Mouse (Mus musculus) forelimb bud, embryonic 11.5 days (tissue): Measurements from ENCODE around the gene Fgf8.
A peak's percentile ranks its signal among the peaks of the same experiment; 100 is the strongest.

Source experiments
- DNase-seq: peaks from one replicate; pipeline ENCODE4 v3.0.0-alpha.2; 2012; ENCODE audit warnings: low read depth, low spot score

Fgf8 gene

DNA sequence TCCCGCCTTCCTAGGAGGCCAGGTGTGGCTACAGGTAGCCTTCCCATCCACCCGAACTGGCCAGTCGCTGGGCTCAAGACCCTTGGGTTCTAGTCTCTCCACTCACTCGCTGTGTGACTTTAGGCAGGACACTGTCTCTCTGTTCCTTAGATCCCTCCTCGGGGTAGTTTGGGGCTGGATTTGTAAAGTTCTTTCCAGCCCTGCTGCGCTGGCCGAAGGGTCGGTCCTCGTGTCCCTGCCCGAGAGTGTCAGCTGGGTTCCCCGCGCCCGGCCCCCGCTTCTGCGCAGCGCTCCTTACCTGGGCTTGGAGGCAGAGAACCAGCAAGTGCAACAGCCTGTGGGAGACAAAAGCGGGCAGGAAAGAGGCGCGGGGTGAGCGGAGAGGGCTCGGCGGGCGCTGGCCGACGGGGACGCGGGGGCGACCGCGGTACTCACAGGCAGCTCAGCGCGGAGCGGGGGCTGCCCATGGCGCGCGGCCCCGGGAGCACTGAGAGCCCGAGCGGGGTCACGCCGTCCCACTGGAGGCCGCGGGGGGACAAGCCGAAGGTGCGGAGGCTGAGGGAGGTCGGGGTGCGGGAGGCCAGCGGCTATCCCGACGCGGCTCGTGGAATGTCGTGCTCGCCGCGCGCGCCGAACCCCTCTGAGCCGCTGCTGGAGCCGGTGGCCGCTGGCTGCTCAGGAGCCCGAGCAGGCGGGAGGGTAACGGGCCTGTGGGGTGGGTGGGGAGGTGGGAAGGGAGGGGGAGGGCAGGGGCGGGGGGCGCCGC, at the start of gene Fgf8:
Gene Fgf8 (minus strand): TSS at position 698 of the 766 bp plus-strand sequence.
- DNase-seq: no peak

DNA sequence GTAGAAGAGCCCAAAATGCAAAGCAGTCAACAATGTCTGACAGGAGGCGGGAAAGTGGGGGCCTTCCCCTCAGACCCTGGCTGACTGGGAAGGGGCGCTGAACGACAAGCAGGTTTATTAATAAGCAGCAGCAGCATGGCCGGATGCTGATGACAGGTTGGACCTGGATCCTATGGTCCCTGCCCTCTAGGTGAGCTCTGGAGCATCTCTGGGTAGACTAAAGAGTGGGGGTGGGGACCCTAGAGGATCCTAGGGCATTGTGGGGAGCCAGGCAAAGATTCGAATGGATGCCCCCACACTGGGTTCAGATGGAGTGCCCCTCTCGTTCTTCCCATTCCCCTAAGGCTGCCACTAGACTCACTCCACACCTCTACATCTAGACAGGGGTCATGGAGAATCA, 49.7 kb upstream of the Fgf8 start:
- no peak for DNase-seq

DNA sequence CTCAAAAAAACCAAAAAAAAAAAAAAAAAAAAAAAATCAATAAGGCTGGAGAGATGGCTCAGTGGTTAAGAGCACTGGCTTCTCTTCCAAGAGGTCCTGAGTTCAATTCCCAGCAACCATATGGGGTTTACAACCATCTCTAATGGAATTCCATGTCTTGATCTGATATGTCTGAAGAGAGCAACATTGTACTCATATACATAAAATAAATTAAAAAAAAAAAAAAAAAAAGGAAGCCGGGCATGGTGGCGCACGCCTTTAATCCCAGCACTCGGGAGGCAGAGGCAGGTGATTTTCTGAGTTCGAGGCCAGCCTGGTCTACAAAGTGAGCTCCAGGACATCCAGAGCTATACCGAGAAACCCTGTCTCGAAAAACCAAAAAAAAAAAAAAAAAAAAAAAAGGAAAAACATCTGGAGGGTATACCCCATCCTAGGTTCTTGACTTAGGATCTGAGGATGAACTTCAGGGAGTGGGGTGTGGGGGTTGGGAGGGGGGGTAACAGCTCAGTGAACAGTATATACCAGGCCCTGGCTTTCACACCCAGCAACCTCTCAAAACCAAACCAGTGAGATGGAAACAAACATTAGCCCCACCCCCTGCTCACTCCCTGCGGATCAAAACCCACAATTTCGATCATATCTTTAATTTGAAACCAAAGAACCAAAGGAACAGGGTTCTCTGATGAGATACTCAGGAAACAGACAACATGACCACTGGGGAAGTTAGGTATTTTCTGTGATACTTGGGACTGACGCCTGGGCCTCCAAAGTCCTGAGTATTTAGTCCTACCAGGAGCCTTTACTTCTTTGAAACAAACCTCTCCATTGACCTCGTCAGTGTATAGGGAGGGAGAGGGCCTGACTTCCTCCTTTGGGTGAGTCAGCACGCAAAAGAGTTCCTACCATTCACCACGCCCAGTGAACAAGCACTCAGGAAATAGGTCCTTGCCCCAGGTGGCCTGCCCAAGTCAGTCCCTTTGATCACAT, 47.5 kb upstream of the Fgf8 start:
- DNase-seq: no peak

DNA sequence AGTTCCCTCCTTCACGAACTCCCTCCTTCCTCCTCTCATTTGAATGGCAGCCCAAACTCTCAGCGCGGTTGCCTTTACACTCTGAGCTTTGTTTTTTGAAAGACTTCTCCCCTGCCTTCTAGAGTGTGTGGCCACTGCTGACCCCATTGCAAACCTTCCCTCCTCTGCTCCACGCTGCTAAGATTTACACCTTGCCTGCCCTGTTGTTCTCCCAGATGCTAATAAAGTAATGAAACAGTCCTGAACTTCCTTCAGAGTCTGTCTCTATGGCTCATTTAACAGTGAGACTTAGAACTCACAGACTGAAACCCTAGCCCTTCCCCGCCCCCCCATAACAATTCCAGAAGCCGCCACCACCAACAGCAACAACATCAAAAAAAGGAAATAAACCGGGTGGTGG, 46.6 kb upstream of the Fgf8 start:
- DNase-seq: no peak

DNA sequence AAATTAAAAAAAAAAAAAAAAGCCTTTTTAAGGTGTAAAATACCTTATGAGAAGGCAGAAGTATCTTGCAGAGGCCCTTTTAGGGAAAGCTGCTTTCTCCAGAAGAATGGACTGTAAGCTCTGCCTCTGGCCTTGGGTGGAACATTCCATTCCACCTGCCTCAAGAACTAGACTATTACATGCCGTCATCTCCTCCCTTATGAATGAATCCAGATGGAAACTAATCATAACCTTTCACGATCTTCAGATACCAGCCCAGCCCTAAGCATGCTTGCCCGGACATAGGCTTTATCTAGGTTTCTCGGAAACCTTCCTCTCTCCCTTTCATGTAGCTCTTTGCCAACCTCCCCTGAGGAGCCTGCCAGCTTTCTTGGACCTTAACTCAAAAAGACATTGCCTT, 45.6 kb upstream of the Fgf8 start:
- DNase-seq: no peak

DNA sequence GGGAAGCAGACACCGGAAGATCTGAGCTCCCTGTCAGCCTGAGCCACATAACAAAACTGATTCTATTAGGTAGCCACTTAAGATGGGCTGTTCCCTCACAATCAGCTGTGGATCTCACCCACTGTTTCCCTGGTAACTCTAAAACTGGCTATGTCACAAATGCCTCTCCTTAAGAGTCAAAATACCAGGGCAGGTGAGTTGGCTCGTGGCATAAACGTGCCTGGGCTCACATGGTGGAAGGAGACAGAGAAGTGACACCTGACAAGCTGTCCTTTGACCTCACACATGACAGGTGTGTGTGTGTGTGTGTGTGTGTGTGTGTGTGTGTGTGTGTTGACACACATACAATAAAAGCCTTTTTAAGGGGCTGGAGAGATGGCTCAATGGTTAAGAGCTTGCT, 44.7 kb upstream of the Fgf8 start:
- DNase-seq: no peak

DNA sequence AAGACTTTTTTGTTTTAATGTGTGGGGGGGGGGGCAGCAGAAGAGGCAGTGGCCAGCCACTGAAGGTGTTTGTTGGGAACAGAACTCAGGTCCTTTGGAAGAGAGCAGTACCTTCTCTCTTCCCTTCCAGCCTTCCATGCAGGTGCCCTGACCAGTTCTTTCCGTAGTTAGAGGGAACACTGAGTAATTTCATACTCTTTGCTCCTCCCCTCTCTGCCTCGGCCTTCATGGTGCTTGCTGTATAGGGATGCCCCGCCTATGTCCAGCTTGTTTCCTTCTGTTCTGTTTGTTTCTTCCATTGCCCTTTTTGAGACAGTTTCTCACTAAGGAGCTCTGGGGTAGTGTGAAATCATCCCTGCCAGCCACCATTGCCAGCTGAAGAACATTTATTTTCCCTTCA, 42.8 kb upstream of the Fgf8 start:
- no peak for DNase-seq

DNA sequence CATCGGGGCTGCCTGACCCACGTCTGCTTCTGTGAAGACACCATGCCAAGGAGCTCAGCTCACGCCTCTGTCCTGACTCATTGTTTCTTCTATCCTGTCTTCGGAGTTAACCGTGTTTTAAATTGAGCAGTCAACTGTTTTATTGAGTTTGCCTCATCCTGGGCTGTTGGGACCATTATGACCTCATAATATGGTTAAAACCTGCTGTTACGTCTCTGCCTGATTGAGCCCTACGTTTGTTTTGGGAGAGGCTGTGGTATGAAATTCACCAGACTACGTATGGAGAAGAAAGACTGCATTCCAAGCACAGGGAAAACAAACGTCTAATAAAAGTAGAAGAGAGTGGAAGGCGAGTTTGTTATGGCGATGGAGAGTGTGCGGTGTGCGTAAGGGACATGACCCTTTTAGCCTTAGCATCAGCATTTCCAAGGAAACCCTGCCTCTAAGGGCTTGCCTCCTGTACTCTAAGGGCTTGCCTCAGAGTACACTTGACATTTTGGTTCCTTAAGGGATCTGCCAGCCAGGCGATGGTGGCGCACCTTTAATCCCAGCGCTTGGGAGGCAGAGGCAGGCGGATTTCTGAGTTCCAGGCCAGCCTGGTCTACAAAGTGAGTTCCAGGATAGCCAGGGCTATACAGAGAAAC, 41.3 kb upstream of the Fgf8 start:
- no peak for DNase-seq

DNA sequence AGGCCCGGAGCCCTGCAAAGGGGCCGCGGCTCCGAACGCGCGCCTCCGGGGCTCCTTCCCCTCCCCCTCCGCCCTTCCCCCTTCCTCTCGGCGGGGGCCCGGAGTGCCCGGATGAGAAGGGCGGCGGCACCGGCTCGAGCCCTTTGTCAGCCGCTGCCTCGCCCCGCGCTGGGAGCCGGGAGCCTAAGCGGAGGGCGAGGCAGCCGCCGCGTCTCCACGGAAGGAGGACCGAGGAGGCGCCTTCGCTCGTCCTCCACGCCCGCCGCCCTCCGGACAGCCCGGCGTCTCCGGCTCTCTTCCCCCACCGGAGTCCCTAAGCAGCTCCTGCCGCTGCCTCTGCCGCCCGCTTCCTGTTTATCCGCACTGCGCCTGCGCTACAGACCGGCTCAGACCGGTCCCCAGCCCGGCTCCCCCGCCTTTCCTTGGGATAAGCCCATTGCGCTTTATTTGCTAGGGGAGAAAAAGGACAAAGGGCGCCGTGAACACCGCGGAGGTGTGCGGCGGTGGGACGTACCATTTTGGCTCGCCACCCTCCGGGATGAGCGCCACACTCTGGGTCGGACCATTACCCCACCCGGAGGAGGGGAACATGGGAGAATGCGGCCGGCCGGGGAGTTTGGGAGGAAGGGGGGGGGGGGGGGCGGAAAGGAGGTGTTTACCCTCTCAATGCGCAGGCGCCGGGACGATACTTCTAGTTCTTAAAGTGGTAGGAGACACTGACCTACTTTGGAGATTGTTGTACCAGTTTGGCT, 40.6 kb upstream of the Fgf8 start, which contains the start of gene Mgea5:
Gene Mgea5 (minus strand): TSS at position 657 of the 752 bp plus-strand sequence.
- peak; percentile 99 for DNase-seq

DNA sequence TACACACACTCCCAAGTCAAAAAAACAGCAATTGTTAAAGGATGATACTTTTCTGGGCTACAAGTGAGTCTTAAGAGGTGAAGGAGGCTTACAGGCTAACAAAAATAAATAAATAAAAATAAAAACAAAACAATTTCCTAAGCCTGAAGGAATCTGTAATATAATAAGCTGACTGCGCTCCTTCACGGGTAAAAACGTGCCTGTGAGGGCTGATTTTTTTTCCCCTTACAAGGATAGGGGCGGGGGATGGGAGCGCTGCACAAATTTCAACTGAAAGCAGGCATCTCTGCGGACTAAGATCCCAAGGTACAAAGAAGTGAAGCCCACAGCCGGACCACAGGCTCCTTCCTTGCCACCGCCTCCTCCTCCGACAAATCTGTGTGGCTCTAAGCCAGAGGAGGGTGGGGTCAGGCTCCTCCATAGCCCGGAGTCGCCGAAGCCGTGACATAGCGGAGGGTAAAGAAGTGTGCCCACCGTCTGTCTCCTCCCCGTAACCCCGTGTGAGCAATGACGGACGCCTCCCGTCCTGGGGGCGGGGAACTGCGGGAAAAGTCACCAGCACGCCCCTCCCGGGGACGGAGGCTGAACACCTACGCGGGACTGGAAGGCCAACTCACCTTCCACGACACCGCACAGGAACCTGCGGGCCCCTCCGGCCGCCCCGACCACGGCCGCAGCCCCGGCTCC, 39.7 kb upstream of the Fgf8 start:
- peak; percentile 63 for DNase-seq

DNA sequence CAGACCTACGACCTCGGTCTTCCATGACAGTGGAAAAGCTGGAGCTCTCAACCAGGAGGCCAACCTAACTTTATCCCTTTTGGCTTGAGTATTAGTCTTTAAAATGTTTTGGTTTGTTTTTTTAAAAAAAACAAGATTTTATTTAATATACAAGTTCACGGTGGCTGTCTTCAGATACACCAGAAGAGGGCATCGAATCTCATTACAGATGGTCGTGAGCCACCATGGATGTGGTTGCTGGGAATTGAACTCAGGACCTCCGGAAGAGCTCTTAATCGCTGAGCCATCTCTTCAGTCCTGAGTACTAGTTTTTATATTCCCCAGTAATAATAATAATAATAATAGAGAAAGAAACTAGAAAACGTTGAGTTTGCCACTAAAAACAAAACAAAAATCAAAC, 39.0 kb upstream of the Fgf8 start:
- DNase-seq: no peak

DNA sequence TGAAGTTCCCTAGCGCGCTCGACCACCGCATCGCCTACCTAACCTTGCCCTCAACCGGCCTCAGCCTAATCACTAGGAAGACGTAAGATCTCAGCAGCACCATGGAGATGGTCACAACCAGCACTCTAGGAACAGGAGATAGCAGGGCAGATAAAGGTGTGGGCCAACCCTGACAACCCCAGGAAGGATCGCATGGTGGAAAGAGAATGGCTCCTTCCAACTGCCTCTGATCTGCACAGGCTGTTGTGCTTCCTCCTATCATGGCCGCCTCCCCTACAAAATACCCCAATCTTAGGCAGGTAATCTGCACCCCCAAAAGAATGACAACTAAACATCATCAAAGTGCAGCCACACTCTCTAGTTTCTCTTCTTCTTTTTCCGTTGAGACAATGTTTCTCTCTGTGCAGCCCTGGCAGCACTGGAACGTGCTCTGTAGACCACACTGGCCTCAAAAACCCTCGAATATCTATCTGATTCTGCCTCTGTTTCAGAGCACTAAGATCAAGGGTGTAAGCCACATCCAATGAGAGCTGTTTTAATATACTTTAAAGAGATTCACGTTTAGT, 37.7 kb upstream of the Fgf8 start:
- DNase-seq: no peak

DNA sequence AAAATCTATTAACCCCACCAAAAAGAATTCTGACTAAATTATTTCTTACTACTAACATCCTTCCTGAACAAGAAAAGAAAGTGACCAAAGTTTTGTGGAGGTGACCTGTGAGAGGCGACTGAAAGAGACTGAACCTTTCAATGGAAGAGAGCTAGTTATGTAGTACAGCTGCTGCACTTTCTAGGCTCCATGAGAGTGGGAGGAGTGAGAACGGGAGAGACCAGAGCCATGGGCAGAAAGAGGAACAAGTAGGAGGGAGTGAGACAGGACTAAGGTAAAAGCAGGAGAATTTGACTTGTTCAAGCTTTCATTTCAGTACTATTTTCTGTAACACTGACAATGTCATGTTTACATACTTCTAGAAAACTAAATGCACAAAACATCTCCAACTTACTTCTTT, 32.8 kb upstream of the Fgf8 start:
- no peak for DNase-seq

DNA sequence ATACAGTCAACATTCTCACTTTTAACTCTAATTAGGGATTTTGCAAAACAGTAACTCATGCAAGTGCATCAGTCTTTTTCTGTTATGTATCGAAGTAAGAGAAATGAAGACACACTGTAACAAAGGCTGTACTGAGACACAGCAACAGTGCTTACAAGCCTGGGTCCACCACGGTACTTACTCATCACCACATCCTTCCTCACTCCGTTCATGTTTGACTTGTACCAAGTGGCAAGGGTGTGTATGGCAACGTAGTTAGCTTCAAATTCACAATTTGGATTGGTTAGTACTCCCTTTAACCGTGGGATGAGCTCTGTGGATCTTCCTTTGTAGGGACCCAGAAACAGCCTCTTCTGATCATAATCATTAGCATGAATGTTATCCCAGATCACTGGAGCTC, 28.8 kb upstream of the Fgf8 start:
- DNase-seq: no peak

DNA sequence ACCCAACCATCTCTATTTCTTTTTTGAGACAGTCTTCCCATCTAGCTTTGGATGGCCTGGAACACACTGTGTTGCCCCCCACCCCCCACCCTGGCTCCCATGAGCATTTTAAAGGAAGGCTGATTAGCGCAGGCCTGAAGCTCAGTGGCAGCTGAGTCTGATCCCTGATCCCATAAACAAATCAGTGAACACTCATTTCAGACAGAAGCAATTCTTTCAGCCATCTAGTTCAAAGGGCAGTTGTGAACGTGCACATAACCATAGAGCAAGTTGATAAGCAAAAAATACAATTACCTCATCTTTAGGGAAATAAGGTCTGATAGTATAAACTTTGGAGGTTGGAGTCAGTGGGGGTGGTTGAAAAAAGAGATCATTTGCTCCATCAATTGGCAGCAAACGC, 18.1 kb upstream of the Fgf8 start:
- DNase-seq: no peak

DNA sequence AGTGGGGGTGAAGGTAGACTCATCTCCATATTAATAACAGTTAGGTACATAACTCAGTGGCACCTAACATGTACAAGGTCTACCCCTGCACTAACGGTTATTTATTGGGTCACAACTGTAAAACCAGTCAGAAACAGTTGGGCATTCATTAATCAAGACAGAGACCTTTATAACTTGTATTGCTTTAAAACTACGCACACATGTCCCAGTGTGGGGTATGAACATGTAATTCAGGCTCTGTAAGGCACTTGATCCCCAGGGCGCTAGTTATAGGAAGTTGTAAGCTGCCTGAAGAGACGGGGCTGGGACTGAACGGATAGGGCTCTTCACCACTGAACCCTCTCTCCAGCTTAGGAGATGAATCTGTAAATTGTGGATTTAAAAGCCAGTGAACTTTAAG, 16.0 kb upstream of the Fgf8 start:
- DNase-seq: no peak

DNA sequence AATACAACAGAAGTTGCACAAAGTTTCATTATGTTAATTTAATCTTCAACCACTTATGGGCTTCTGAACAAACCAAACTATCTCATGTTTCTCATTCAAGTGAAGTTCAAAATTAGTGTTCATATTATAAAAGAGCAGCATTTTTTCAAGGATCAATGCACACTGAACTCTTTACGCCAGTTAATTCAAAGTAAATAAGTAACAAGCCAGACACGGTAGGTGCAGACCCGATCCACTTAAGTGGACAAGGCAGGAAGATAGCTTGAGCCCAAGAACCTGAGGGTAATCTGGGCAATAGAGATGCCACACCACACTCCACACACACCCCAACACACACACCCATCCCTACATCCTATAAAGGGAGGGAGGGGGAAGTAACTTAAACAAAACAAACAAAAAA, 10.8 kb upstream of the Fgf8 start:
- no peak for DNase-seq

DNA sequence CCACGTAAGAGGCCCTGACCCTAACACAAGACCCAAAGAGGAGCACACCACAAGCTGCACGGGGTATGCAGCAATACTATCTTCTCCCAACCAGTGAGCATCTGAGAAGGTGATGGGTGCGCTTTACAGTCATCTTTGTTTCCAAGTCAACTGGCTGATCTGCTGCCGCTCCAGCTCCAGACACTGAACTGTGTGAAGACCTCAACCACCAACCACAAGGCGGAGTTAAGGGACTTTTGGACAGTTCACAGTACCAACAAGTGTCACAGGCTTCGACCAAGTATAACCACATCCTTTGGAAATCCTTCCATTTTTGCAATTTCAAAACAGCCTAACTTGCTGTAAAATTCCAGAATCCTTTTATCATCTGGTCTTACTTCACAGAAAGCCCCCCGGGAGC, 9.2 kb upstream of the Fgf8 start:
- no peak for DNase-seq

DNA sequence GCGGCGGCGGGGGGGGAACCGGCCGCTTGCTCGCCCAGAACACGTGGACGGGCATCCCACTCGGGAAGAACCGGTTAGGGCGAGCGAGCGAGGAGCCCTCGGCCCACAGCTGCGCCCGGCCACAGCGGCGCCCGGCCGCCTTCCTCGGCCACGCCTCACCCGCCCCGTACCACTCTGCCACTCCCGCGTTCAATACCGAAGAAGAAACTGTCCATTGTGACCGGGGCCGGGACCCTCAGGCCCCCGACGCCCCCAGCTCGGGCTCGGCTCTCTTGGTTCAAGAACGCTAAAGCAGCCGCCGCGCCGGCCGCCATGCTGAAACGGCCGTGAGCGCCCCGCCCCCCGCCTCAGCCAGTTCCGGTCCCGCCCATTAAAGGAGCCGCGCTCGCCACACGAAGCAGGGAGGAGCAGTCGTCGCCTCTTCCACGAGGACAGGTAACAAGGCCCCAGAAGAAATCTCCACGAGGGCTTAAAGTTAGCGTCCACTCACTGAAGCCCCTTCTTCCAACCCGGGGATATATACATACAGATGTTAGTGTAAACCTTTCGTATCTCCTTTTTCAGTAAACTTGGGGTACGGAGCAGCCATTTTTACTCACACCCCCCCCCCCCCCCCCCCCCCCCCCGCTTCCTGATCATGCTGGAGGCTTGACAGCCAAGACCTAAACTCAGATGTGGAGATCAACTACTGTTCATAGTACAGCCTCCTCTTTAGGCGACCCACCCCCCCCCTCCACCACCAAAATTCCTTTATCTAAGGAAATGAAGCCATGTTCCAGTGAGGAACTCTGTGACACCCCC, 6.7 kb upstream of the Fgf8 start, which contains the start of gene Npm3:
Gene Npm3 (minus strand): TSS at position 349 of the 801 bp plus-strand sequence.
- peak; percentile 74 for DNase-seq
